Mouse (Mus musculus) stomach, embryonic 16.5 days (tissue): ENCODE measurements at regions not wholly inside any gene's neighbourhood (a gene's known extent, or its start where the extent isn't known, plus 50 kb on each side); places are given as distances from the start of the nearest gene placed in this dataset.

ENCODE experiments used
- ATAC-seq: fragments of 200-750 bp; cut with Nextera tagmentation; 2 replicates; pipeline ENCODE4 v1.8.0; 2017; ENCODE audit warnings: moderate number of reproducible peaks, moderate TSS enrichment; ENCODE audit not compliant: insufficient read depth, low FRiP score
- H3K27ac ChIP-seq: fragments of 300-500 bp; sonication (generic); 2 replicates; pipeline ENCODE4 v1.5.1; 2014; ENCODE audit warnings: low read length
- H3K27me3 ChIP-seq: fragments of 300-500 bp; sonication (generic); 2 replicates; pipeline ENCODE4 v1.6.1; 2014; ENCODE audit warnings: low read length, control low read depth, mixed read lengths; ENCODE audit not compliant: control insufficient read depth, insufficient read depth
- H3K36me3 ChIP-seq: fragments of 300-500 bp; sonication (generic); 2 replicates; pipeline ENCODE4 v1.6.1; 2014; ENCODE audit warnings: low read length; ENCODE audit not compliant: control insufficient read depth, insufficient read depth
- H3K4me1 ChIP-seq: fragments of 300-500 bp; sonication (generic); 2 replicates; pipeline ENCODE4 v1.6.1; 2014; ENCODE audit warnings: low read length, control low read depth, mixed read lengths; ENCODE audit not compliant: control insufficient read depth, insufficient read depth
- H3K4me2 ChIP-seq: fragments of 300-500 bp; sonication (generic); 2 replicates; pipeline ENCODE4 v1.6.1; 2014; ENCODE audit warnings: low read depth, low read length, mixed read lengths
- H3K4me3 ChIP-seq: fragments of 300-500 bp; sonication (generic); replicated peaks from 2 replicates; pipeline ENCODE4 v1.5.1; 2014; ENCODE audit warnings: mild to moderate bottlenecking, low read length
- H3K9ac ChIP-seq: fragments of 300-500 bp; sonication (generic); 2 replicates; pipeline ENCODE4 v1.6.1; 2014; ENCODE audit warnings: low read length
- H3K9me3 ChIP-seq: fragments of 300-500 bp; sonication (generic); replicated peaks from 2 replicates; pipeline ENCODE4 v1.6.1; 2016; ENCODE audit warnings: low read length, control low read depth; ENCODE audit not compliant: control insufficient read depth
- WGBS: fragments of 180-500 bp; shearing (Covaris S2); extraction: QIAGEN DNeasy Blood & Tissue Kit; methylation state at CpG from one replicate; pipeline ENCODE4 v1.1.7; 2014; 5-methylcytosine and 5-hydroxymethylcytosine counted together

- H3K4me1 ChIP-seq, result no peaks in the 10 kb centered on the region
- H3K27me3 ChIP-seq, result no peaks in the 10 kb centered on the region
- H3K4me2 ChIP-seq, result no peak overlapping the region
- no peak overlapping the region for H3K27ac ChIP-seq
- H3K9ac ChIP-seq, result no peak overlapping the region
- H3K4me3 ChIP-seq, result no peak overlapping the region
- H3K36me3 ChIP-seq, result no peaks in the 10 kb centered on the region
- WGBS, result 80% methylated on average over 3 of the region's 3 CpGs
- ATAC-seq, result no peak
- no peaks in the 10 kb centered on the region for H3K9me3 ChIP-seq
These were observed 62.1 kb upstream of the Fndc3b start for GRCm38 (mm10) chr3:27773176-27773575.

GRCm38 (mm10) chr3:27769438-27769837 lies 58.3 kb upstream of the Fndc3b start:
- Histone ChIP-seq H3K9me3 (no peaks in the 10 kb centered on the region), H3K27me3 (no peaks in the 10 kb centered on the region), H3K36me3 (no peaks in the 10 kb centered on the region), H3K9ac (no peak overlapping the region), H3K4me1 (peaks cover 8% of the 10 kb centered on the region), H3K27ac (no peak overlapping the region), H3K4me2 (no peak overlapping the region), H3K4me3 (no peak overlapping the region)
- 80% methylated on average over 5 of the region's 5 CpGs for WGBS
- ATAC-seq, result no peak

- Histone ChIP-seq H3K4me3 (no peak overlapping the region), H3K9ac (no peak overlapping the region), H3K9me3 (no peaks in the 10 kb centered on the region), H3K36me3 (no peaks in the 10 kb centered on the region), H3K27ac (peak overlapping the region; percentile 33; the same call in 1 of the 2 replicates), H3K27me3 (no peaks in the 10 kb centered on the region), H3K4me2 (no peak overlapping the region), H3K4me1 (peaks cover 8% of the 10 kb centered on the region)
- no peak for ATAC-seq
- 66% methylated on average over 8 of the region's 8 CpGs for WGBS
These were observed 56.1 kb upstream of the Fndc3b start for GRCm38 (mm10) chr3:27767188-27767587.

- Histone ChIP-seq H3K4me1 (peaks cover 8% of the 10 kb centered on the region), H3K4me2 (no peak overlapping the region), H3K9ac (no peak overlapping the region), H3K27ac (peak overlapping the region; percentile 68), H3K36me3 (no peaks in the 10 kb centered on the region), H3K27me3 (no peaks in the 10 kb centered on the region), H3K4me3 (no peak overlapping the region), H3K9me3 (no peaks in the 10 kb centered on the region)
- no peak for ATAC-seq
- 44% methylated on average over 6 of the region's 6 CpGs for WGBS
These were observed 55.3 kb upstream of the Fndc3b start for GRCm38 (mm10) chr3:27766421-27766820.

- no peak overlapping the region for H3K9ac ChIP-seq
- H3K4me1 ChIP-seq, result peaks cover 8% of the 10 kb centered on the region
- H3K9me3 ChIP-seq, result no peaks in the 10 kb centered on the region
- H3K36me3 ChIP-seq, result no peaks in the 10 kb centered on the region
- peak overlapping the region; percentile 68 for H3K27ac ChIP-seq
- no peaks in the 10 kb centered on the region for H3K27me3 ChIP-seq
- H3K4me2 ChIP-seq, result no peak overlapping the region
- H3K4me3 ChIP-seq, result no peak overlapping the region
- WGBS, result 45% methylated on average over 7 of the region's 7 CpGs
- peak; percentile 21; the same call in 1 of the 2 replicates for ATAC-seq
These were observed 54.8 kb upstream of the Fndc3b start for GRCm38 (mm10) chr3:27765929-27766328.

GRCm38 (mm10) chr3:27764556-27764955 lies 53.4 kb upstream of the Fndc3b start:
- Histone ChIP-seq H3K27me3 (no peaks in the 10 kb centered on the region), H3K36me3 (no peaks in the 10 kb centered on the region), H3K9me3 (no peaks in the 10 kb centered on the region), H3K4me3 (no peak overlapping the region), H3K4me1 (peaks cover 8% of the 10 kb centered on the region), H3K4me2 (no peak overlapping the region), H3K27ac (no peak overlapping the region), H3K9ac (no peak overlapping the region)
- no peak for ATAC-seq
- 41% methylated on average over 2 of the region's 2 CpGs for WGBS

- Histone ChIP-seq H3K27me3 (no peaks in the 10 kb centered on the region), H3K4me3 (no peak overlapping the region), H3K4me2 (no peak overlapping the region), H3K9me3 (no peaks in the 10 kb centered on the region), H3K27ac (no peak overlapping the region), H3K36me3 (no peaks in the 10 kb centered on the region), H3K9ac (no peak overlapping the region), H3K4me1 (peaks cover 8% of the 10 kb centered on the region; the same call in 1 of the 2 replicates)
- WGBS, result 58% methylated on average over 2 of the region's 2 CpGs
- no peak for ATAC-seq
These were observed 49.9 kb upstream of the Fndc3b start for GRCm38 (mm10) chr3:27761031-27761430.
